Mouse (Mus musculus): ENCODE results near the gene Pik3r2.

- no peak for TF ChIP-seq CTCF (IDR thresholded peaks at IDR 0.05; ENCODE audit: control insufficient read depth, insufficient read depth, insufficient read length)
- TF ChIP-seq USF1 (IDR thresholded peaks at IDR 0.05; ENCODE audit: low read depth): no peak
Measured at GRCm38 (mm10) chr8:70795370-70795769, 18.9 kb upstream of the Pik3r2 start.
